Mouse (Mus musculus): ENCODE data around the gene Immp2l. TPM values are rescaled to one million over a fixed set of nuclear protein-coding genes. Genes with fewer than 3 reads are reported as not detected.

Gene Immp2l
- polyA plus RNA-seq, 2 experiments, result 4.3 to 11.2 TPM

DNA sequence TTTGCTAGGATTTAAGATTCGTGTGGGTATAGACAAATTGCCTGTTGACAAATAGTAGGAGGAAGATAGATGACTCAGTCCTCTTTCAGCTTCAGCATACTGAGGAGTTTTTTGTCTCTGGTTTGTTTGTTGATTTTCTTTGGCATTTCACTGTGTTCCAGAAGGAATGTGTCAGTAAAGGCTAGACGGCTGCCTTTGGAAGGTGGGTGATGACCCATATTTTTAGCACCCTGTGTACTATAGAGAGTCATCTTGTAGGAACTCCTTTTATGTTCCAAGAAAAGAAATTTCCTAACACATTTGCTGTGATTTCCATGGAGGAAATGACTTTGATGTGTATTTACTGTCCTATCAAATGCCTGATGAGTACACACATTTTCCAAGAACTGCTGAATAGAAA is 651.0 kb downstream of the Immp2l start:
- 56% methylated on average over 2 of the region's 2 CpGs for WGBS (ENCODE audit: insufficient replicate concordance)
- ATAC-seq (ENCODE audit: insufficient read depth) (no peak), DNase-seq (ENCODE audit: low read depth in 3 of 3, low spot score in 3 of 3) (no peak)
- Histone ChIP-seq H3K4me2 (ENCODE audit: low read depth) (no peak overlapping the region), H3K36me3 (replicated peaks; ENCODE audit: control insufficient read depth, insufficient read depth, low read depth) (no peaks in the 10 kb centered on the region), H3K4me3 (ENCODE audit: insufficient read depth in 1 of 2, low read depth in 2 of 2, low read length in 2 of 2) (no peak overlapping the region), H3K4me1 (replicated peaks; ENCODE audit: control insufficient read depth in 2 of 2, insufficient read depth in 2 of 2, low read length in 1 of 2) (no peaks in the 10 kb centered on the region), H3K9ac (replicated peaks) (no peak overlapping the region), H3K27ac (no peak overlapping the region), H3K9me3 (ENCODE audit: control insufficient read depth, low read length) (no peaks in the 10 kb centered on the region), H3K27me3 (ENCODE audit: control insufficient read depth, insufficient read depth, low read length) (no peaks in the 10 kb centered on the region)
- TF ChIP-seq EP300 (IDR thresholded peaks at IDR 0.05; ENCODE audit: low read depth) (no peak), CTCF (IDR thresholded peaks at IDR 0.05; ENCODE audit: low read depth) (no peak)

DNA sequence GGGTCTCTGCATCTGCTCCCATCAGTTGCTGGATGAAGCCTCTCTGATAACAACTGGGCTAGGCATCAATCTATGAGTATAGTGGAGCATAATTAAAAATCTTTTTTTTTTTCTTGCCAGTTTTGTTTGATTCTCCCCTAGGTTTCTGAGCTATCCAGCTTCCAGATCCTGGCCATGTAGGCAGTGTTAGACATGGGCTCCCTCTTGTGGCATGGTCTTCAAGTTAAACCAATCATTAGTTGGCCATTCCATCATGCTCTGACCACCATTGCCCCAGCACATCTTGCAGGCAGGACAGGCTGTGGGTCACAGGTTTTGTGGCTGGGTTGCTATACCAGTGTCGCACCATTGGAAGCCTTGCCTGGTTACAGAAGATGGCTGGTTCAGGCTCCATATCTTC is 656.3 kb downstream of the Immp2l start:
- H3K36me3 ChIP-seq (replicated peaks; ENCODE audit: control insufficient read depth, insufficient read depth, low read depth), result no peaks in the 10 kb centered on the region
- H3K4me1 ChIP-seq (replicated peaks; ENCODE audit: control insufficient read depth in 2 of 2, insufficient read depth in 2 of 2, low read length in 1 of 2), result no peaks in the 10 kb centered on the region
- ATAC-seq (ENCODE audit: insufficient read depth), result no peak
- H3K9ac ChIP-seq (replicated peaks), result no peak overlapping the region
- H3K4me2 ChIP-seq (ENCODE audit: low read depth), result no peak overlapping the region
- no peaks in the 10 kb centered on the region for H3K9me3 ChIP-seq (ENCODE audit: control insufficient read depth, low read length)
- no peaks in the 10 kb centered on the region for H3K27me3 ChIP-seq (ENCODE audit: control insufficient read depth, insufficient read depth, low read length)
- H3K27ac ChIP-seq, result no peak overlapping the region
- WGBS (ENCODE audit: insufficient replicate concordance), result 67% methylated on average over 1 of the region's 1 CpGs
- DNase-seq (ENCODE audit: low read depth in 3 of 3, low spot score in 3 of 3), result no peak
- H3K4me3 ChIP-seq (ENCODE audit: insufficient read depth in 1 of 2, low read depth in 2 of 2, low read length in 2 of 2), result no peak overlapping the region
- no peak for TF ChIP-seq EP300 (IDR thresholded peaks at IDR 0.05; ENCODE audit: low read depth)
- peak; percentile 23 for TF ChIP-seq CTCF (IDR thresholded peaks at IDR 0.05; ENCODE audit: low read depth)

DNA sequence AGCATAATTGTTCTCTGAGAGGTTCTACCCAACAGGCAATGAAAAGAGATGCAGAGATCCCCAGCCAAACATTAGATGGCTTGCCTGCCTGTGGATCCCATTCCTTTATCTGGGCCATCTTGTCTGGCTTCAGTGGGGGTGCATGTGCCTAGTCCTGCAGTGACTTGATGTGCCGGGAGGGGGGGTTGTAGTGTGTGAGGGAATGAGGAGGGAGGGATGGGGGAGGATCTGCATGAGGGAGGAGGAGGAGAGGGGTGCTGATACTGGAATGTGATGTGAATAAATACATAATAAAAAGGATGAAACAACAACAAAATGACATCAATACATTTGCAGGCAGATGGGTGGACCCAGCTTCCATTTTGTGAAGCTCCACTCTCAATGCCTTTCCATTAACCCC is 658.3 kb downstream of the Immp2l start:
- Histone ChIP-seq H3K9ac (replicated peaks) (no peak overlapping the region), H3K27ac (no peak overlapping the region), H3K27me3 (ENCODE audit: control insufficient read depth, insufficient read depth, low read length) (no peaks in the 10 kb centered on the region), H3K4me3 (ENCODE audit: insufficient read depth in 1 of 2, low read depth in 2 of 2, low read length in 2 of 2) (no peak overlapping the region), H3K9me3 (ENCODE audit: control insufficient read depth, low read length) (no peaks in the 10 kb centered on the region), H3K4me2 (ENCODE audit: low read depth) (no peak overlapping the region), H3K36me3 (replicated peaks; ENCODE audit: control insufficient read depth, insufficient read depth, low read depth) (no peaks in the 10 kb centered on the region), H3K4me1 (replicated peaks; ENCODE audit: control insufficient read depth in 2 of 2, insufficient read depth in 2 of 2, low read length in 1 of 2) (no peaks in the 10 kb centered on the region)
- WGBS (ENCODE audit: insufficient replicate concordance), result 48% methylated on average over 1 of the region's 1 CpGs
- ATAC-seq (ENCODE audit: insufficient read depth), result no peak
- TF ChIP-seq CTCF (IDR thresholded peaks at IDR 0.05; ENCODE audit: low read depth), result no peak
- no peak for TF ChIP-seq EP300 (IDR thresholded peaks at IDR 0.05; ENCODE audit: low read depth)
- DNase-seq (ENCODE audit: low read depth in 3 of 3, low spot score in 3 of 3), result no peak

DNA sequence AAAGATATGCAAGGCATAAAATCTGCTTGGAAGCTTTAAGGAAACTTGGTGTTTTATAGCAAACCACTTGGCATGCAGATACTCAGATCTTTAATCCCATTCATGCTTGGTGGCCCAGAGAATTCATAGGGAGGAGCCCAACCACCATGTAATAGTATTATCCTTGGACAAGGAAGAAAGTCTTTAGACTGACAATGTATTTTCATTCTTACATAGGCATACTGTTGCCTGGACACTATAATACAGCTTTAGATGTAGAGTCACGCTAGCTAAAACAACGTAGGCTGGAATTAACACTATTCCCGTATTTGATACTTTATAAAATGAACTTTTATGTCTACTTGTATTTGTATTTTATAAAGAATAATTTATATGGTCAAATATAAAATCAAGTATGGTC is 665.9 kb downstream of the Immp2l start:
- H3K4me3 ChIP-seq (ENCODE audit: insufficient read depth in 1 of 2, low read depth in 2 of 2, low read length in 2 of 2), result no peak overlapping the region
- no peak for DNase-seq (ENCODE audit: low read depth in 3 of 3, low spot score in 3 of 3)
- no peak overlapping the region for H3K4me2 ChIP-seq (ENCODE audit: low read depth)
- no peak overlapping the region for H3K27ac ChIP-seq
- H3K9ac ChIP-seq (replicated peaks), result no peak overlapping the region
- no peaks in the 10 kb centered on the region for H3K9me3 ChIP-seq (ENCODE audit: control insufficient read depth, low read length)
- no peaks in the 10 kb centered on the region for H3K27me3 ChIP-seq (ENCODE audit: control insufficient read depth, insufficient read depth, low read length)
- ATAC-seq (ENCODE audit: insufficient read depth), result no peak
- H3K36me3 ChIP-seq (replicated peaks; ENCODE audit: control insufficient read depth, insufficient read depth, low read depth), result no peaks in the 10 kb centered on the region
- TF ChIP-seq CTCF (IDR thresholded peaks at IDR 0.05; ENCODE audit: low read depth), result no peak
- no peak for TF ChIP-seq EP300 (IDR thresholded peaks at IDR 0.05; ENCODE audit: low read depth)
- H3K4me1 ChIP-seq (replicated peaks; ENCODE audit: control insufficient read depth in 2 of 2, insufficient read depth in 2 of 2, low read length in 1 of 2), result no peaks in the 10 kb centered on the region
- WGBS (ENCODE audit: insufficient replicate concordance), result 65% methylated on average over 3 of the region's 3 CpGs

DNA sequence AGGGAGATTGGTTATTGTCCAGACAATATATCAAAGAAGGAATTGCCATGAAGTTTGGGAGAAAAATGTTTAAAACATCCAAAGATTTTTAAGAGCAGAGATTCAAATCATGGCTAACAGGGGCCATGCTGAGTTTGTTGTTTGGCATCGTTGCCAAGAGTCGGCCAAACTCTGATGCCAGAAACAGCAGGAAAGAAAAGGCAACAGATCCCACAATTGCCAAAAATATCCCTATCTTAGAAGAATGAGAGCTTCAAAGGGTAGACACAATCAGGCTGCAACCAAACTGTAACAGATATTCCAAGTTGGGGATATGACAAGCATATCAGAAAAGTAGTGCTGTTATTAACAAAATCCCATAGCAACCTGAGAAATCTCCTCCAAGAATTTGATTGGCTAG is 686.7 kb downstream of the Immp2l start:
- H3K36me3 ChIP-seq (replicated peaks; ENCODE audit: control insufficient read depth, insufficient read depth, low read depth), result no peaks in the 10 kb centered on the region
- WGBS (ENCODE audit: insufficient replicate concordance), result 81% methylated on average over 2 of the region's 2 CpGs
- no peaks in the 10 kb centered on the region for H3K9me3 ChIP-seq (ENCODE audit: control insufficient read depth, low read length)
- no peak overlapping the region for H3K9ac ChIP-seq (replicated peaks)
- H3K27ac ChIP-seq, result no peak overlapping the region
- H3K4me3 ChIP-seq (ENCODE audit: insufficient read depth in 1 of 2, low read depth in 2 of 2, low read length in 2 of 2), result no peak overlapping the region
- H3K27me3 ChIP-seq (ENCODE audit: control insufficient read depth, insufficient read depth, low read length), result no peaks in the 10 kb centered on the region
- ATAC-seq (ENCODE audit: insufficient read depth), result no peak
- TF ChIP-seq EP300 (IDR thresholded peaks at IDR 0.05; ENCODE audit: low read depth), result no peak
- TF ChIP-seq CTCF (IDR thresholded peaks at IDR 0.05; ENCODE audit: low read depth), result no peak
- H3K4me2 ChIP-seq (ENCODE audit: low read depth), result no peak overlapping the region
- no peaks in the 10 kb centered on the region for H3K4me1 ChIP-seq (replicated peaks; ENCODE audit: control insufficient read depth in 2 of 2, insufficient read depth in 2 of 2, low read length in 1 of 2)
- DNase-seq (ENCODE audit: low read depth in 3 of 3, low spot score in 3 of 3), result no peak

All from liver, embryonic 14.5 days (tissue).